Mouse (Mus musculus): ENCODE results near the gene Zbtb21. TPM values are rescaled to one million over a fixed set of nuclear protein-coding genes. Genes with fewer than 3 reads are reported as not detected.
A peak's percentile ranks its signal among the peaks of the same experiment; 100 is the strongest.
"Not testable (repeated sequence)": the region's sequence is repeated elsewhere in the genome, so short reads cannot be mapped to it uniquely, and the experiment has no call there.

Zbtb21 gene
- total RNA-seq, 2 experiments from 2014 or later, result 36.2 to 47.2 TPM

DNA sequence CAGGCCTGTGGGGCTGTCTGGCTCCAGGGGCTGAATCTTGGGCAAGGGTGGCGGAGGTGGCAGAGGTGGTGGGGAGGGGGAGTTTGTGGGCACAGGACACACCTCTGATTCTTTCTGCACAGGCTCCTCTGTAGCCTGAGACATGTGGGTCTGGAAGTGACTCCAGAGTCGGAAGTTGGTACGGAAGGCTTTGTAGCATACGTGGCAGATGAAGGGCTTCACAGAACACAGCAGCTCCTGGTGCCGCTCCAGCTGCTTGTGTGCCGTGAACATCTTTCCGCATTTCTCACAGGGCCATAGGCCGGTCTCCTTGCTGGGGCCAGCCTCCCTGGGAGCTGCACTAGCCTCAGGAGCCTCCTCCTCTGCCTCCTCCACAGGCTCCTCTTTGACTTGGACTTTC lies 12.4 kb downstream of the Zbtb21 start:
- no peak for DNase-seq (ENCODE audit: low spot score in 2 of 2)

DNA sequence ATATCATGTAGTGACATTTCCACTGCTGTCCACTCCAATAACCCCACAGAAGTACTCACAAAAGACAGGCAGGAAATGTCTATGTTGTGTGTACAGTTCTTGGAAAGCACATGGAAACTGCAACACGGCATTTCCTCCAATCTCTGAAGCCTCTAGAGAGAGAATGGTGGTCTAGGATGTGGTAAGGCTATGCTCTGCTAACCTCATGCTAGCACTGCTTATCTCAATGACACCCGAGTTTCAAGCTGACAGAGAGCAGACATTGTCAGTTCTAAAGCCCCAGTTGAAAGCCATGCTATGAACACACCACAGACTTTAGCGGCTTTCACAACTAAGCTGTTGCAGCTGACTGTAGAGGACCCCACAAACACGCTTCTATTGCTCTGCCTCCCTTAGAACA lies 13.6 kb downstream of the Zbtb21 start:
- no peak for DNase-seq (ENCODE audit: low spot score in 2 of 2)

DNA sequence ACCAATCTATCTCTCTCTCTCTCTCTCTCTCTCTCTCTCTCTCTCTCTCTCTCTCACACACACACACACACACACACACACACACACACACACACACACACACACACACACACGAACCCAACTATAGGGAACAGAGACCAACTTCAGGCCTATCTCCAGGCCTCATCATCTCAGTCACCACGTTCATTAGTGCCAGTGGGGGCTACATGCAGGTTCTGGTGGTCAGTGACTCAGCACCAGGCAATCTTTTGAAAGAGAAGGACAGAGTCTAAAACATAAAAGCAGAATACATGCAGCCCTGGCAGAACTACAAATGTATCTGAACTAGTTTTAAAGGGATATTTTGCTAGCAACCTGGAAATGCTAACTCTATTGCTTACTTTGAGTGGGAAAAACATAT lies 15.4 kb downstream of the Zbtb21 start:
- not testable (repeated sequence) for DNase-seq (ENCODE audit: low spot score in 2 of 2)

DNA sequence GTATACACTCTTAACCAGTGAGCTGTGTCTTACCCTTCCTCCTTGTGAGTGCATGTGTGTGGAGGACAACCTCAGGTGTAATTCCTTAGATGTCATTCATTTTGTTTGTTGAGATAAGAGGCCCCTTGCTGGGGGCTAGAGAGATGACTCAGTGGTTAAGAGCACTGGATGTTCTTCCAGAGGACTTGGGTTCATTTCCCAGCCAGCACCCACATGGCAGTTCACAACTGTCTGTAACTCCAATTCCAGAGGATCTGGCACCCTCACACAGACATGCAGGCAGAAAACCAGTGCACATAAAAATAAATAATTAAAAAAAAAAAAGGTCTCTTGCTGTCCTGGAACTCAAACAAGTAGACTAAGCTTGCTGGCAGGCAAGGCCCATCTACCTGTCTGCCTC lies 20.6 kb downstream of the Zbtb21 start:
- no peak for DNase-seq (ENCODE audit: low spot score in 2 of 2)

DNA sequence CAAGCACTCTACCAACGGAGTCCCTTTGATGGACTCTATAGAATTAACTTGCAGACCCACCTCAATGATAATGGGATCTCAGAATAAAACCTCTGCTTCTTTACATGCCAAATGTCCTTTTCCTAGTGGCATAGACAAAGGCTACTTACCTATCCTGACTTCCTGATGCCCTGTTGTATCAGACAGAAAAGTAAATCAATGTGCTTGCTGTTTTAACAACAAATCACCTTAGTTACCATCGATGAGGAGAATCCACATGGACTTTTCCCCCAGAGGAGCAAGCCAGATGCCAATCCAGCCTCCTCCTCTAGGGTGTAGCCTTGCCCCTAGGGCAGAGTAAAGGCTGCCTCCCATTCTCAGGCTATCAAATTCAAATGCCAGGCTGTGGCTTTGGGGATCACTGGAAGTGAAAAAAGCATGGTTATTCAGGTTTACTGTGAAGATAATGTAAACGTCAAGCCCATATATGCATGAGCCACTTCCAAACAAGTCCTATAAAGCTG lies 21.9 kb downstream of the Zbtb21 start:
- DNase-seq (ENCODE audit: low spot score in 2 of 2), result no peak

DNA sequence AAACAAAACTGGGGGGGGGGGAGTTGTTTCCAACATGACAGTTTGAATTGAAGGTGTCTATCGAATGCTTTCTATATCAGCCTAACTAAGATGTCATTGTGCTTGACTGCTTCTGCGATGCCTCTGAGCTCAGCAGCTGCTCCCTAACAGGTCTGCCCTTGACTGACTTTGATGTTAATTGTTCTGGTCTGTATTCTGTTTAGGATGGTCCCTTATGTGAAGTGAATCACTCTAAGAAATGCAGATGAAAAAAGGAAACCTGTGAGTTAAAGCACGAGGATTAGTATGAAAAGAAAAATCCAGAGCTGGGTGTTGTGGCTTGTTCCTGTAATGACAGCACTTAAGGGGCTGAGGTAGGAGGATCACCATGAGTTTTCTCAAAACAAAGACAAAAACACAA lies 26.6 kb downstream of the Zbtb21 start:
- DNase-seq (ENCODE audit: low spot score in 2 of 2), result no peak

DNA sequence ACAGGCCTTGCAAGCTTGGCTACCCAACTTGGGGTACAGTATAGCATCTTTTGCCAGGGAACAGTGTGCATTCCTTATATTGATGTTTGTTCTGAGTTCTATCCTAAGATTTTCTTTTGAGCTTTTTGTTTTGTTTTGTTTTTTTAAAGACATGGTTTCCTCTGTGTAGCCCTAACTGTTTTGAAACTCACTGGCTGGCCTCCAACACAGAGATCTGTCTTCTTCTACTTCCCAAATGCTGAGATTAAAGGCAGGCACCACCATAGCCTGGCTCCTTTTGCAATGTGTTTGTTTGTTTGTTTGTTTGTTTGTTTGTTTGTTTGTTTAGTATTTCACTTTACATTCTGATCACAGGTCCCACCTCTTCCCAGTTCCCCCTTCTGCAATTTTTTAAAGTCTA lies 32.2 kb downstream of the Zbtb21 start:
- no peak for DNase-seq (ENCODE audit: low spot score in 2 of 2)

DNA sequence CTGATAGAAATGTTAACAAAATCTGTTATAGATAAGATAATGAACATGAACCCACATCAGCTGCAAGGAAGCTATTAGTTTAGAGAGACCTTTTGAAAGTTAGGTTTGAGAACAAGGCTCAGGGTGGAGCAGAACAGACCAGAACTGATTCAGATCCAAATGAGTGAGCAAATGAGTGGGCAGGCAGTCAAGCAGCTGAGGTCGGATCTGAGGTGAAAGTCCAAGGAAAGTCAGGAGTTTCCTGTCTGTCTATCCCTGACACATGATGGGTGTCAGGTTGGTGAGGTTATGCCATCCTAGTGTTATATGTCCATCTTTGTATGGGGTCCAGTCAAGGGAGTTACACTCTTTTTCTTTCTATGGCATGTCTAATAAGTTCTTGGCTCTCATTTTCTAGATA lies 32.9 kb downstream of the Zbtb21 start:
- no peak for DNase-seq (ENCODE audit: low spot score in 2 of 2)

DNA sequence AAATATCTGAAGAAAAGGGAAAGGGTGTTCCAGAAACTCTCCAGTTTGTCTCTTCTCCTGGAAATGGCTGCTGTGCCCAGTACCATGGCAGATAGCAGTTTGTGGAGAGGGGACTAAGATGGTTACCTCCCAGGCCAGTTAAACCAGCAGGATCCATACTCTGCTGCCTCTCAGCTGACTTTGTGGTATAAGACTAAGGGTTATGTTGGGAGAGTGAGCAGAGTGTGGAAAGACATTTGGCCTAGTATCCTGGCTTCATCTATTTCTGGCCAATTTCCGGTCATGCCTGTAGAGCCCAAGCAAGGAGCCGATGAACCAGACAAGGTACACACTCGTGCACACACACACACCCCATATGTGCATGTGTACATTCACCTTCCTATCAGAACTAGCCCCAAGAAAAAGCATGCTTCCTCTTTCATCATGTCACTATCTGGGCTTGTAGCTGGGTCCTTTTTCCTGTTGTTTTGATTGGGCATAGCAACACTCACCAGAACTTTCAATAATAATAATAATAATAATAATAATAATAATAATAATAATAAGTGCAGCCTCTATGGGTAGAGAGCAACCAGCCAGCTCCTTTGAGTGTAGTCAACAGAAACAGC lies 35.0 kb downstream of the Zbtb21 start:
- no peak for DNase-seq (ENCODE audit: low spot score in 2 of 2)

DNA sequence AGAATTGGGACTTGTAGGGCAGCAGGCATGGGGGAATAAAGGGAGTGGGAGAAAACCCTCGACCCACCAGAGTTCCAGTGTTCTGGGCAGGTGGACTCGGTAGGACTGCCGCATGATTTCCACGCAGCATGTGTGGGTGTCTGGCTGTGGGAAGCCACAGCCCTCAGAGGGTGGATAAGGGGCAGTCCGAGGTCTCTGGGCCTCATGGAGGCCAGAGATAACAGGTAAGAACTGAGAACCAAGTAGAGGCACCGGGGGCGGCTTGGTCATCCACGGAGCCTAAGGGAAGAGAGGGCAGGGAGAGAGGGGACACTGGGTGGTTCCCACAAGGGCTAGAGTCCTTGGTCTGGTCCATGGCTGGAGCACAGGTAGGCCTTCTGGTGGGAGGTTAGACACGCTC lies 36.0 kb downstream of the Zbtb21 start:
- no peak for DNase-seq (ENCODE audit: low spot score in 2 of 2)

DNA sequence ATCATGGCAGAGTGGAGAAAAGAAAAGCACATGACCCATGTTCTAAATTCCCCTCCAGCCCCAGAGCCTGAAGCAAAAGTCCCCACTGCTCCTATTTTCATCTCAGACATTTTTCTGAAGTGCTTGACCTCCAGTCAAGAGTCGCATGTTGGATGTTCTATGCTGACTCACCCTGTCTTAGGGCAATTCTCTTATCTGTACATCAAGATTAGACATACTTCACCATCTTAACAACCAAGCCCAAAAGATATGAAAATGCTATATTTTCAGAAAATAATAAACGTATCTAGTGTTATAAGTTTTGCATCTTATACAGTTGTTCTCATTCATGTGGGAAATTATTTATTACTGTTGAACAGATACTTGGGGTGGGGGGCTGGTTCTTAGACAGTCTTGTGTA lies 36.7 kb downstream of the Zbtb21 start:
- no peak for DNase-seq (ENCODE audit: low spot score in 2 of 2)

DNA sequence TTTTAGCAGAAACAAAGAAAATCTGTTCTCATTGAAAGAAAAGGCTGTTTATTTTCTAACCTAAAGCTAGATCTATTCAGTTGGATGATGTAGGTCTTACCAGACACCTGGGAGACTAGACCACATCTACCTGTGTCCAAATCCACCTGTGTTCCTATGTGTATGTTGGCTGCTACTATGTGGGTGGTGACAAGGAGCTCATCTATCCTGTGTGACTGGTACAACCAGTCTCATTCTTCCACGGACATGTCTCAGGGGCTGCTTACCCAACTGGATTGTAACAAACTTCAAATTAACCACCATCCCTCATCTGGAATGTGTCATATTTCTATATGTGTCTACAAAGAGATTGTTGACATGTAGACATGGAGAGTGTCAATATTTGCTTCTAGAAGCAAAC lies 38.7 kb downstream of the Zbtb21 start:
- DNase-seq (ENCODE audit: low spot score in 2 of 2), result no peak

DNA sequence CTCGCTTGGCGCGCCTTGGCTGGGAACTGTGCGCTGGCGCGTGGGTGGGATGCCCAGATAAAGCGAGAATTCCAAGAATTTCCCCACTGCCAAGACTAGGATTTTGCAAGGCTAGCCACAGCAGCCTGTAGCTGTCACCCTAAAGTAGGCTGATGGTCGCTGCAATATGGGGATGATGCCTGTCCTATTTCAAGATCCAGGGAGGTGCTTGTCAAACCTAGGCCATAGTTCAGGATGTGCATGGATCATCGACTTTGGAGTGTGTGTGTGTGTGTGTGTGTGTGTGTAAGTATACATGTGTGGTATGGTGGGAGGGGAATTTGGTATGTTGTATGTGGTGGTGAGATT lies 39.7 kb downstream of the Zbtb21 start:
- DNase-seq (ENCODE audit: low spot score in 2 of 2), result no peak

DNA sequence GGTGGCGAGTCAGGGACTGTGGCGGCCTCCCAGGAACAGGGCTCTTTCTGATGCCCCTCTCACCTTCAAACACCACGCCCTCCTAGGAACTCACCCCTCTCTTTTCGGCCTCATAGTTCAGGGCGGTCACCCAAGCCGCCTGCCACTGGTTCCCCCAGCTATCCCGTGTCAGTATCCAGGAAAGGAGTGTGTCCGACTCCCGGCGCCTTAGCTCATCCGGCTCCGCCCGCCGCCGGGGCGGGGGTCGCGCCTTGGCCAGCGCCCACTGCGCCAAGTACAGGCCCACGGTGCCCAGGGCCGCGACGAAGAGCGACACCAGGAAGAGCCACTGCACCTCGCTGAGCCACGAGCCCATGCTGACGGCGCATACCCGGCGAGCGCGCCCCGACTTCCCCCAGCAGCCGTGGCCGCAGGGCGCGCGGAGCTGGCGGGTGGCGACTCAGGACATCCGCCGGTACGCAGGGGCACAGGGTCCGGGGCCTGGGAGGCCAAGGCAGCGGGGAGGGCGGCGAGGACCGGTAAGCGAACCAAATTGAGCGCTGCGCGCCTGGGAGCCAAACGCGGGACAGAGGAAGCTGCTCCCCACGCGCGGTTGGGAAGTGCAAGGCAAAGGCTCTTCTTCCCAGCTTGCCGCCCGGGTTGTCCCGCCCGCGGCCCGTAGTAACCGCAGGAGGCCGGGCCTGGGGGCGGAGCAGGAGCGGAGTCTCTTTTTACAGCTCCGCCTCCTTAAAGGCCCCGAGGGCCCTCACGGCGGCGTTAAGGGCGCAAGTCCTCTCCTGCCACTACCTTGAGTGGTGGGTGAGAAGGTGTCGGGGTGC lies 40.3 kb downstream of the Zbtb21 start:
- DNase-seq (ENCODE audit: low spot score in 2 of 2), result peak; percentile 90 to 94

DNA sequence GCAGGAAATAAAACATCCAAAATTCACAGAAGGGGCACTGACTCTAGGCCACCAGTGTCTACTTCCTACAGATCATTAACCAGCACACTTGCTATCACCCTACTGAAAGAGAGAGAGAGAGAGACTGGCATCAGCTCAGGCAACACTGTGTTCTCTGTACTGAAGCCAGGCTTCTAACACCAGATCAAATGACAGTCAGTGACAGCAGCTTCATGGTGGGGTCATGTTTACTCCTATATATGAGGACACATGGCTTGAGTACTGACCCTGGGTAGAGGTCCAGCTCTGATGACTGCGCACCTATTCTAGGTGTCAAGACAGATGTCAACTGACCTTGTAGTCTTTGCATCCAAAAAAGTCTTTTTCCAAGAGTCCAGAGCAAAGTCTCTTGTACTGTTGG lies 41.8 kb downstream of the Zbtb21 start:
- DNase-seq (ENCODE audit: low spot score in 2 of 2), result no peak

DNA sequence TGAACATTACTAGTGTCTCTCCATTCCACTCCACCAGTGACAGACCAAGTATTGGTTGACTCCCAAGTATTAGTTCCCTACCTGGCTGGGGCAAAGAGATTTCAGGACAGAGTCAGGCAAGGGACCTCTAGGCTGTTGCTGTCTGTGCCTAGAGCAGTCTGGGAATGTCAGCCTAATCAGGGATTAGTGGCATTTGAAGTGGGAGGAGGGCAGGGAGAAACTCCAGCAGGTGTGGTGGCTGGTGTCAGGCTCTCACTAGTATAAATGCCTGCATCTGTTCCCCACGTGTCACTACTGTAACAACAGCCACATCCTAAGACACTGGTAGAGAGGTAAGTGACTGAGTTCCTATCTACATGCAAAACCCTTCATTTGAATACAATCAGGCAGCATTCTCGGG lies 42.6 kb downstream of the Zbtb21 start:
- no peak for DNase-seq (ENCODE audit: low spot score in 2 of 2)

DNA sequence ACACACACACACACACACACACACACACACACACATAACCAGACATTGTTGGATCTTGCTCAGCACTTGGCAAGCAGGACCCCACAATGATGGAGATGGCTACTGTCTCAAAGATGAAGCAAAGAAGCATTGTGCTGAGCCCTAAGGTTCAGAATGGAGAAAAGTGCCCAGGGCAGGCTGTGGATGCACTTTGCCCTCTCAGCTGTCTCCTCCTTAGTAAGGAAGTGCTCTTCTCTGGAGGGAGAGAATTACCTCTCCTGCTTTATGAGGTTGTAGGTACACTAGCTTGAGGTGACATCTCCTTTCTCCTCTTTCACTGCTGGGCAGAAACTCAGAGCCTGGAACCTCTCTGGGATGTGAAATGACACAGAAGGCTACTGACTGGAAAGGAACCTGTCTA lies 49.5 kb downstream of the Zbtb21 start:
- no peak for DNase-seq (ENCODE audit: low spot score in 2 of 2)

DNA sequence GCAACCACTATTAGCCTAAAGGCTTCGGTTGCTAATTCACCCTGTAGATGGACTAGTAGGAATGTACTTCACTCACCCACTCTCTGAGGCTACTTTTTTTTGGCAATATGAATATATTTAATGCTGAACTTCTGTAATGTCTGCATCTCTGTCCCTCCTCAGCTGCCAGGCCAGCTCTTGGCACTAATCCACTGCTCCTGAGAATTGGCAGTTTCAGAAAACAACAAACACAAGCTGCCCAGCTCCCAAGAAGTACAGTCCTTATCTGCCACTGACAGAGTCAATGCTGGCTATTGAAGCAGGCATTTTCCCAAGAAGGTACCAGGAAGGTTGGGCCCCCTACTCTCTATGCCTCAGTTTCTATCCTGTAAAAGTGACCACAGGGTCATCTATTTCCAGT lies 53.1 kb downstream of the Zbtb21 start:
- DNase-seq (ENCODE audit: low spot score in 2 of 2), result no peak

DNA sequence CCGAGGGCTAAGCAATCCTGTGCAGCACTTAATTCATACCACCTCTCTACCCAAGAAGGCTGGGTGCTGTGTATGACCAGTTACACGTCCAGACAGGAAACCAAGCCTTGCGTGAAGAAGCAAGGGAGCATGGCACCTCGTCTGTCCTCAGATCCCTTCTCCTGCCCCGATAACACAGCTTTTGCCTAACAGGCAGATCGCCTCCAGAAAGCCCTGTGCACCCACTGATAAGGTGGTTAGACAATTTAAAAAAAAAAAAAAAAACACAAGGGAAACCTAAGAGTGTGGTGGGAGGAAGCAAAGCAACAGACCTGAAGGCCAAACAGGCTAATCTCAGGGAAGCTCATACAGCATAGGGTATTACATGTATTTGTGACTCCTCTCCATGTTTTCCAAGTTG lies 54.9 kb downstream of the Zbtb21 start:
- no peak for DNase-seq (ENCODE audit: low spot score in 2 of 2)

DNA sequence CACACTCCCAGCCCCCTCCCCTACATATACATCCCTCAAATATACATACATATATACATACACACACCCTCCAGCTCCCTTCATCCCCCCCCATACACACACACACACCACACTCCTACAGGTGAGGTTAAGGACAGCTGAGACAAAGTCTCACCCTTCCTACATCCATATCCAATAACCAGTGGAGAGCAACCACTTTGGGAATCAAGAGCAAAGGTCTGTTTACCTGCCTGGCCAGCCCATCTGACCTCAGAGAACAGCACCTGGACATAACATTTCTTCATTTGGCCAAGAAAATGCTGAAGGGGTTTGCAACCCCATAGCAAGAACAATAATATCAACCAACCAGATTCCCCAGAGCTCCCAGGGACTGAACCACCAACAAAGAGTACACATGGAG lies 56.1 kb downstream of the Zbtb21 start:
- no peak for DNase-seq (ENCODE audit: low spot score in 2 of 2)

DNA sequence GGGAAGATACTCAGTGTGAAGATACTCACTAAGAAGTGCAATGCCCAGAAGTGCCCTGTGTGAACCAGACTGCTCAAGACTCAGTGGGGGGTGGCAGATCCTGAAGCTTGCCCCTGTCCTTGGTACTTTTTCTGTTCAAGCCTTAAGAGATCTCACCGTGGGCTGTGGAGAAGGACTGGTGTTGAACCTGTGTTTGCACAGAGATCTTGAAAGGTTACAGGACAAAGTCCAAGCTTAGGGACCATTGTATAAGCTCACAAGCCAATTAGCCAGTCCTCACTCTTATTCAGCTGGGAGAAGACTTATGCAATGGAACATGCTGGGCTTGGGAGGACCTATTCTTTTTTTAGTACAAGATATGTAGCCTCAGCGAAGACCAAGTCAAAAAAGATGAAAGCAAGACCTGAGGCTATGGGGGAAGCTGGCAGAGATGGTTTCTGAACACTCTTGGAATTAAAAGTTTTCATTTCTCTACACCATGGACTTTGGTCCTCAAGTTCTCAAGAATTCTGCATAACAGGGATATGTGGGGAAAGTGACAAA lies 56.9 kb downstream of the Zbtb21 start:
- DNase-seq (ENCODE audit: low spot score in 2 of 2), result no peak

DNA sequence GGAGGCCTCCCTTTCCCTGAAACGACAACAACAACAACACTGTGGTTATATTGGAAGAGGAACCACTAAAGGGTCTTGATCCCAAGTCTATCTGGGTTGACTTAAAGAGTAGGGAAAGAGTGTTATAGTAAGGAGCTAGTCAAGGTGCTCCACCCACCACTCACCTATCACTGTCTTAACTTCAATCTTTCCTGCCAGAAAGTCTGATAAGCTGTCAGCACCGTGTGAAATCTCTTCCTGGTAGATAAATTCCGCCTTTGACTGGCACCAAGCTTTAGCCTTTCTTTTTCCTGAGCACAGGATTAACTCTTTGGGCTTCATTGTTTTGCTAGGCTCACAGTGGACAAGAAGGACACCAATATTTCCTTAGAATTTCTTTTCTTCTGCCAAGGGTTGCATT lies 58.4 kb downstream of the Zbtb21 start:
- DNase-seq (ENCODE audit: low spot score in 2 of 2), result no peak

Measured in adrenal gland, adult 18-20 months (tissue).